Mouse (Mus musculus) lung, postnatal 10 days (tissue): Measurements from ENCODE around the gene Syvn1.

Experiments
- DNase-seq: peaks from one replicate; pipeline ENCODE4 v3.0.0; 2021

Gene Syvn1

GRCm38 (mm10) chr19:6046294-6047153 lies at the start of gene Syvn1:
Gene Syvn1 (plus strand): TSS chr19:6046576.
- peak; percentile 92 for DNase-seq

- DNase-seq = no peak
These were observed 48.2 kb upstream of the Syvn1 start for GRCm38 (mm10) chr19:5998180-5998579.

GRCm38 (mm10) chr19:5999969-6000368 lies 46.4 kb upstream of the Syvn1 start:
- DNase-seq = no peak

- DNase-seq = no peak
These were observed 40.8 kb upstream of the Syvn1 start for GRCm38 (mm10) chr19:6005541-6005940.

- no peak for DNase-seq
These were observed 39.4 kb upstream of the Syvn1 start for GRCm38 (mm10) chr19:6007013-6007412.

- DNase-seq = no peak
These were observed 37.2 kb upstream of the Syvn1 start for GRCm38 (mm10) chr19:6009137-6009536.

- no peak for DNase-seq
These were observed 32.7 kb upstream of the Syvn1 start for GRCm38 (mm10) chr19:6013691-6014090.

- DNase-seq = peak; percentile 65
These were observed 31.3 kb upstream of the Syvn1 start for GRCm38 (mm10) chr19:6014991-6015510.

- DNase-seq = peak; percentile 88
These were observed 30.7 kb upstream of the Syvn1 start, which contains the start of gene Capn1 for GRCm38 (mm10) chr19:6015511-6016315. Gene Capn1 (minus strand): TSS chr19:6015897.

GRCm38 (mm10) chr19:6016532-6016931 lies 29.8 kb upstream of the Syvn1 start:
- peak; percentile 27 for DNase-seq

GRCm38 (mm10) chr19:6018142-6019089 lies 28.0 kb upstream of the Syvn1 start:
- DNase-seq = peak; percentile 95

- no peak for DNase-seq
These were observed 26.1 kb upstream of the Syvn1 start for GRCm38 (mm10) chr19:6020276-6020675.

GRCm38 (mm10) chr19:6023059-6023458 lies 23.3 kb upstream of the Syvn1 start:
- DNase-seq = no peak

- DNase-seq = no peak
These were observed 22.4 kb upstream of the Syvn1 start for GRCm38 (mm10) chr19:6023930-6024329.

GRCm38 (mm10) chr19:6028991-6029390 lies 17.4 kb upstream of the Syvn1 start:
- DNase-seq = peak; percentile 43

- no peak for DNase-seq
These were observed 16.9 kb upstream of the Syvn1 start for GRCm38 (mm10) chr19:6029426-6029825.

- DNase-seq = no peak
These were observed 15.7 kb upstream of the Syvn1 start for GRCm38 (mm10) chr19:6030520-6031280.

- no peak for DNase-seq
These were observed 10.3 kb upstream of the Syvn1 start for GRCm38 (mm10) chr19:6035966-6036585.

- no peak for DNase-seq
These were observed 8.7 kb upstream of the Syvn1 start for GRCm38 (mm10) chr19:6037695-6038094.

- DNase-seq = no peak
These were observed 8.1 kb upstream of the Syvn1 start for GRCm38 (mm10) chr19:6038326-6038725.

GRCm38 (mm10) chr19:6040002-6040401 lies 6.4 kb upstream of the Syvn1 start:
- DNase-seq = no peak
